Mouse (Mus musculus) cerebellum, adult 9-11 months (tissue): ENCODE measurements around the gene Dcaf15.
A peak's percentile ranks its signal among the peaks of the same experiment; 100 is the strongest.

Experiments used
- DNase-seq: peaks from one replicate; pipeline ENCODE4 v3.0.0; 2022

Dcaf15 gene

DNA sequence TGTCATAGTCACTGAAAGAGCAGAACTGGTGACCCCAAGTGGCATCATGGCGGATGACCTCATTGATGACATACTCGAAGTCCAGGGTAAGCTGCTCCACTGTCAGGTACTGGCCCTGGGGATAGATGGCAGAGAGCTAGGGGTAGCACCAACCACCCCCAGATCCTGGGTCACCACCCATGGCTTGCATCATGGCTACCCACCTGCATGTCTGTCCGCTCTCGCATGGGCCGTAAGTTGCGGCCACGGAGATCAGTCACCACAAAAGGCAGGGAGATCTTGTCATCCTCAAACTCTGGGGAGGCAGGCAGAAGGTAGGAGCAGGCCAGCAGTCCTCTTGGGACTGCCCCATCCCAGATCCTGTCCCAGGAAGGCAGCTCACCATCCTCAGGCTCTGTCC is 6.2 kb downstream of the Dcaf15 start:
- no peak for DNase-seq

DNA sequence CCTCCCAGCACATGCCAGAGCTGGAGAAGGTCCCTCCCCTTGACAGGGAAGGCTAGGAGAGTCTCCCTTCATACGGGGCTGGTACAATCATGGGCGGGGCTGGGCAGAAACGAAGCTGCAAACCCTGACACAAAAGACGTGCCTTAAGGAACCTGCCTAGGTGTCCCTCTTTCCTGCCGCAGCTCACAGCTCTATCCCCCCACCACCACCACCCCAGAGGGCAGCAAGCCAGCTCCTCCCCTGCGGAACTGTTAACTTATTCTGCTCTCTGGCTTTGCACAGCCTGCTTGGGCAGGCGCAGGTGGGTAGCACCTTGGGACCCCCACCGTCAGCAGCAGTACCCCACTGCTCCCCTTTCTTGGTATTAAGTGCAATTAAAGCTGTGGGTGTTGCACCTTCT is 8.5 kb downstream of the Dcaf15 start:
- DNase-seq, result no peak

DNA sequence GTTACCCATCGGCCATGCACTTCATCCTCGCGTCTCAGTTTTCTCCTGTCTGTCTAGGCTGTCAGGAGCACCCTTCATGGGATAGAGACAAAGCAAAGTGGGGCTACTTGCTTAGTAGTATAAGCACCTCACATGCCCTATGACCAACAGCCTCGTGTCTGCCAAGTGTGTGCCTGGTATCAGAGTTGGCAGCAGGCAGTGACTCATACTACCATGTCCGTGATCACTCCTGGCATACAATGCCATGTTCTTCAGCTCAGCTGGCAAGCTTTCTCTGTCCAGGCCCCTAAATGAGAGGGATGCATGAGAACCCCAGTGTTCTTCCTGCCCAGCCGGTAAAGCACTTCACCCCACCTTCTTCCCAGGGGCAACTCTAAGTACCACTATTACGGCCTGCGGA is 14.0 kb downstream of the Dcaf15 start:
- no peak for DNase-seq

DNA sequence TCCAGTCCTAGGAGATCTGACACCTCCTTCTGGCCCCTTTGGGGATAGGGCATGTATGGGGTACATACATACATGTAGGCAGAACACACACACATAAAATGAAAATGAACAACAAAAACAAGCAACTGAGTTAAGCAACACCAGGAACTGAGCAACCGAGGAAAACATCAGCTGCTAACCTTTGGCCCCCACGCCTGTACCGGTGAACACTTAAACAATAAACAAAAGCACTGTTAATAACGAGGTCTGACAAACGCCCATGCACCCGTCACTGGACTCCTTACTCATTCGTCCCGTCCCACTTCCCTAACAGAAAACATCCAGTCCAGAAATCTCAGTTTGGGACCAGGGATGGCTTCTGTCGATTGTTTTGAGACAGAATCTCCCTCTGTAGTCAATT is 15.3 kb downstream of the Dcaf15 start:
- no peak for DNase-seq

DNA sequence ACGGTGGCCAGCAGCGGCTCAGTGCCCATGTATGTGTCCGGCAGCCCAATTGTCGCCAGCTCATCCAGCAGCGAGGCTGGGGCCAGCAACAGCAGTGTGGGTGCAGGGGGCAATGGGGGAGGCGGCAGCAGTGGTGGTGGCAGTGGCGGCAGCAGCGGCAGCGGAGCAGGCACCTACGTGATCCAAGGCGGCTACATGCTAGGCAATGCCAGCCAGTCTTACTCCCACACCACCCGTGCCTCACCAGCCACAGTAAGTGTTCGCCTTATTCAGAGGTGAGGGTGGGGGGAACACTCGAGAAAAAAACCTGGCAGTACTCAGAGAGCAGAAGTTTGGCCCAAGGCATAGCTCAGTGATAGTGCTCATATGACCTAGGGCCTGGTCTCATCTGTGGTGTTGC is 16.7 kb downstream of the Dcaf15 start:
- no peak for DNase-seq

DNA sequence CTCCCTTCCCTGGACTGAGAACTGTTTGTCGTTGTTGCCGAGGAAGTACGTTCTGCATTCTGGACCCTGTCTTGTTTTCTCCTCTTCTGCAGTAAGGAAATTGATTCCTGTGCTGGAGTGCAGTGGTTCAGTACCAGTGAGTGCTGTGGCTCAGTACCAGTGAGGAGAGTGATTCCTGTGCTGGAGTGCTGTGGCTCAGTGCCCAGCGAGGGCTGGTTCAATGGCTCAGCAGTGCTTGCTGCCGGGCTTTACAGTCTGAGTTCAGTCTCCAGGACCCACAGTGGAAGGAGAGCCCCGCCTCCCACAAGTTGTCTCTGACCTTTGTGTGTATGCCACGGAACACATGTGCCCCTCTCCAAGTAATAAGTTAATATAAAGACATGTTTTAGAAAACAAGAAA is 17.4 kb downstream of the Dcaf15 start:
- no peak for DNase-seq

DNA sequence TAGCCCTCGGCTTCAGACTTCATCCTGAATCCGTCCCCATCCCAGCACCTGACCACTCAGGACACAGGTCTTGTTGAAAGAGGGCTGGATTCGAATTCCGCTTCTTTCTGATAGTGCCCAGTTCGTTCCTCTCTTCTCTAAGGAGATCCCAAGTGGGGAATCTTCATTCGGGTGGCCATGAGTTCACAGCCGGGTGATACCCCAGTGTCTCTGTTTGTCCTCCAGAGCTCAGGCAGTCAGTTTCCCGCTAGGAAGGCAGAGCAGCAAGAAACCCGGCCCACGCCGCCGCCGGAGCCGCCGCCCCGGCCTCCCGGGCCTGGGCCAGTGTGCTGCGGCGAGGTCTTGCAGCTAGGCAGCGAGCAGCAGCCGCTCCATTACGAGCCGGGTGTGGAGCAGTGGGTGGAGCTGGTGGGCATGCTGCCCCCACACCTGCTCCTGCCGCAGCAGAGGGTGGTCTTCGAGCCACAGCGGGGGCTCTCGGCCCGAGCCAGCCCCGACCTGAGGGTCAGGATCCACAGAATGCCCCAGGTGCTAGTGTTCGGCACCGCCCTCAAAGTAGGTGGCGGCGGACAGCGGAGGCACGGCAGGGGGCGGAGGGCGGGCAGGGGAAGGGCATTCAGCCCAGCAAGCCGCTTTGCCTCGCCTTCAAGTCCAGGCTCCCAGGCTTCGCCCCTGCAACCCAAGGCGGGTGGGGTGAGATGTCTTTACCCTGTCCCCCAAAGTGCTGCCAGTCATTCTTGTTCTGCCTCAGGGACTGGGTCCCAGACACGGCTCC is 20.0 kb downstream of the Dcaf15 start:
- DNase-seq, result no peak

DNA sequence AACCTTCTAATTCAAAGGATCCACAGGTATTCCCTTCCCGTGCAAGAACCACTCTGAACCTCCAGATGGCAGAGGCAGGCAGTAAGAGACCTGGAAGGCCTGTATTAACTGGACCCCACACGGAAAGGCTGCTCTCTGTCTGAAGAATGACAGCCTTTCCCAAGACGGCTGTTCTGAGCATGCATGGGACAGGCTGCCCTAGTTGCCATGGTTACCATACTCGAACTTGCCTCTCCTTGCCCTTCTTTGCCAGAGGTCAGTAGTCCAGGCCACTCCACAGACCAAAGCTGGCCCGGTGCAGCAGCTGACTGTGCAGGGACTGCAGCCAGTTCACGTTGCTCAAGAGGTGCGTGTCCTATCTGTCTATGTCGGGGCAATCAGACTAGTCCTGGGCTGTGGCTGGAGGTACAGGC is 20.7 kb downstream of the Dcaf15 start:
- no peak for DNase-seq

DNA sequence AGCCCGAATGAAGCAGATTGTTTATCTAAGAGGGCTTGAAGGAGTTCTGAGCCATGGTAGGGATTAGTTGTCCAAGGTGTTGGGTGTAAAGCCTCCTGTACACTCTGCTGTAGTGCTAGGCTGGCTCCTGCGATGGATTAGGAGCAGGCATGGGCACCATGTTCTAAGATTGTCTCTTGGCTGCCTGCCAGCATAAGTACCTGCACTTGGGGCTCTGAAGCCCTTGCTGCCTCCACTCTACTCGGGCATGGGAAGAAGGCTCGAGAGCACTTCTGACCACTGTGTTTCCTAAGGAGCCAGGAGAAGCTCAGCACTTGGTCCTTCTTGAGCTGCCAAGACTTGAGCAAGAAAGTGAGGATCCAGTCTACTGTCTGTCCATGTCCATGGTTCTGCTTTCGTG is 25.4 kb downstream of the Dcaf15 start:
- DNase-seq, result no peak

DNA sequence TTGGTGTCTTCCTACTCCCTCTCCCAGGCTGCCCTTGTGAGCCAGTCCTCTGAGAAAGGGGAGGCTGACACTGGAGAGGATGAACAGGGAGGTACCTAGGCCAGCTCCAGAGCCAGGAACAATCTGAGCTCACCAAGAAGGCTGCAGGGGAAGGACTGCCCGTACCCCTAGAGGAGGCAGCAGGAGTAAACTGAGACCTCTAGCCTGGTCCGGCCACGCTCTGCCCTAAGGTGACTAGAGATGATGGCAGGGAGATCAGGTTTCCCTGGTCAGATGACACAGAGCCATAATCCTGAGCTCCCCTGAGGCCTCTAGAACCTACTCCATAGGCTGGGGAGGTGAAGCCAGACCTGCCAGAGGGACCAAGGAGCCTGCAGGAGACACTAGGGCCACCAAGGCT is 27.7 kb downstream of the Dcaf15 start:
- DNase-seq, result no peak

DNA sequence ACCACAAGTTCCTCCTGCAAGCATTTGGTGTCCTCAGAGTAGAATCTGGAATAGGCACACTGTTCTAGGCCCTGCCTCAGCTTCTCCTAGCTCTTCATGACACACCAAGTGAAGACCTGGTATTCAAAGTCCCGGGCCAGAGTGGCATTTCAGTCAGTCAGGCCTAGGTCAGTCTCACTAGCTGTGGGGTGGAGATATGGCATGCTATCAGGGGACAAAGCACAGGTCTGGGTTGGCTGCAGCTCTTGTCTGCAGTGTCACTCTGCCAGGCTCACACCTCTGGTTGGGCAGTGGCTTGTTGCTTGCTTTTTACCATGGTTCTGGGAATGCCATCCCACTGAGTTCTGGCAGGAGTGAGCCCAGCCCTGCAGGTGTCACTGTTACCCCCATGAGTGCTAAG is 28.2 kb downstream of the Dcaf15 start:
- DNase-seq, result no peak

DNA sequence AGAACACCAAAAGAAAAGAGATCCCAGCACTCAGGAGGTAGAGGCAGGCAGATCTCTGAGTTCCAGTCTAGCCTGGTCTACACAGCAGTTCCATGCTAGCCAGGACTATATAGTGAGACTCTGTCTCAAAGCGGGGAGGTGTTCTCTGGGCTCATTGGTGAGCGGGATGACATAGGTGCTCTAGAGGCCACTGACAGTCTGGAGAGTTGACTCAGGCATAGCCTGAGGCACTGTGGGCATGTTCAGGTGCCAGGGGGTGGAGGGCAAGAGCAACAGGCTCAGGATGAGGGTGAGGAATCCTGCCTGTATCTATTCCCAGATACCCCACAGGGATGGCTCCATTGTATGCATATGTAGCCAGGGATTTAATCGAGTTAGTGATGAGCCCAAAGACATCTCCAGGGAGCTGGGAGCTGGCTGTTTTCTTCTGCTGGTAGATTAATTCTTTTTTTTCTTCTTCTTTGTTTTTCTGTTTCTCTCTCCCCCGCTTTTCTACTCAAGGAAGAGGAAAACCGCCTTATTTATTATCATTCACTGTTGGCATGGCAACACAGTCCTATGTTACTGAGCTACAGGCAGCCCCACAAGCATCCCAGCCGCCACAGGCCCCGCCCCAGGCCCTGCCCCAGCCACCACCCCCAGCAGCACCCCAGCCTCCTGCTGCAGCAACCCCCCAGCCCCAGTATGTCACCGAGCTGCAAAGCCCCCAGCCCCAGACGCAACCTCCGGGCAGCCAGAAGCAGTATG is 31.2 kb downstream of the Dcaf15 start:
- DNase-seq, result no peak

DNA sequence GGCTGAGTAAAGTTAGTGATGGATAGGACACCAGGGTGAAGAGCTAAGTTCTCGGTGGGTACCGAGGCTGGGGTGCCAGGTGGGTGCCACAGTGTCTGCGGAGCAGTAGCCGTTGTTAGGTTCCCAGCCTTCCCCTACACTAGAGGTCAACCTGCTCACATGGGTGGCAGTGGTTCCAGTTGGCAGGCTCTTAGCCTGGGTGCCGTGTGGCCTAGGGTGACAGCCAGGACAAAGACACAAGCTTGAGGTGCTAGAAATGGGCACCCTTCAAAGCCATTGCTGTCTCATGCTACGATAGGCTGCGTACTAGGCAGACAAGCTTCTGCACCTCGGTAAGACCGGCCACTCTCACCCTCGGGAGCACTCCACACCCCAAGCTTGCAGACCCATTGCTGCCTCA is 32.2 kb downstream of the Dcaf15 start:
- no peak for DNase-seq

DNA sequence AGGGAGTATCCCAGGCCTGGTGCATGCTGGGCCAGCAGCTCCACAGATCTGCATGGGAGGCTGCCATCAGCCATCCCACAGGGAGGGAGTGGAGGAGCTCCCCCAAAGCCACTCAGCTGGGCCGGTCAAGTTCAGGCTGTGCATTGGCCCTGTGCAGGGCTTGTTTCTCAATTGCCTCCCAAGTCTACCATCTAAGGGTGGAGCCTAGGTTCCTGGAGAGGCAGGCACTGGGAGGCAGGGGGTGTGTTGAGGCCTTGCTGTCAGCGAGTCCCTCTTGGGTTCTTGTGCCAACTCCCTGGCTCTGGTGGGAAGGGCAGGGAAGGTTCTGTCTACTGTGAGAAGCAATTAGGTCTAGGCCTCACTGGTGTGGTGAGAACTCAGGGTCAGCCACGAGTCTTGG is 32.6 kb downstream of the Dcaf15 start:
- no peak for DNase-seq

DNA sequence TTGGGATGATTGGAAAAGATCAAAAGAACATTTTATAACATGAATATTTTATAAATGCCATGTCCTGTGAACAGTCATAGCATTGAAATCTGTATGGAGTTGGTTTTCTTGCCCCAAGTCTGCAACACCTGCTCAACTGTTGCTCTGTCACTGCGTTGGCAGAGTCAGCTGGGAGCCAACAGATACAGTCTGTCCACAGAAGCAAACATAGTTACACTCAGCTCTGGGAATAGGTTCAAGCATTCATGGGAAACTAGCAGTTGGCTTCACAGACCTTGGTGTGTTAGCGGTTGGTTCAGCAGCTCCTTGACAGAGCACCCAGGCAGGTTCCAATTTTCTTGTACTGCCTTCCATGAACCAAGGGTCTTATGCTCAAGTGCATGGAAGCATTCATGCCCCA is 33.9 kb downstream of the Dcaf15 start:
- no peak for DNase-seq

DNA sequence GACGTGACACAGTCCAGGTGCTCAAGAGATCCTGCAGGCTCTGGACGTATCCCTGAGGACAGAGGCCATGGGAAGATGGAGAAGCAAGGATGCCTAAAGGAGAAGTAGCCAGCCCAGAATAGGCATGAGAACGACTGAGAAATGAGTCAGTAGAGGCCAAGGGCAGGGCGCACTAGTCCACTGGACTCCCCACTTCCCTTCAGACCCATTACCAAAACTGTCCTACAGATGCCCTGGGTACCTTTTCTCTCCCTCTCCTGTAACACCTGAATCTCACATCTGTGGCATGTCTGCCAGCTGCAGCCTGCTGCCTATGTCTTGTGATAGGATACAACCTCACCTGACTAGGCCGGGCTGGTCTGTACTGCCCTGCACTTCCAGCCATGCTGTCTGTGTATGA is 34.3 kb downstream of the Dcaf15 start:
- no peak for DNase-seq

DNA sequence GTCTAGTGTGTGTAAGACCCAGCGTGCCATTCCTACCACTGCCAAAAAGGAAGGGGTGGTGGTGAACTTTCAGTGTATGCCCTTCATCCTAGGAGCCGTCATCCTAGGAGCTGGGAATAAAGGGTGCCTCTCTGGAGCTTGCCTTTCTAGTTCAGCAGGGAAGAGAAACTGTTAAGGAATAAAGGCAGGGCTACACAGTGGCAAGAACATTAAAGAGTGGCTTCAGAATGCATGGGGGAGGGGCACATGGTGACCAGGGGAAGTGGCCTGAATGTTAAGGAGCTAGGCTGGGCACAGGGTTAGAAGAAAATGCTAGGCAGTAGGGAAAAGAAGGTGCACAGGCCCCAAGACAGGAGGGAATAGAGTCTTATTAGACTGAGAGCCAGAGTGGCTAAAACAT is 34.8 kb downstream of the Dcaf15 start:
- no peak for DNase-seq

DNA sequence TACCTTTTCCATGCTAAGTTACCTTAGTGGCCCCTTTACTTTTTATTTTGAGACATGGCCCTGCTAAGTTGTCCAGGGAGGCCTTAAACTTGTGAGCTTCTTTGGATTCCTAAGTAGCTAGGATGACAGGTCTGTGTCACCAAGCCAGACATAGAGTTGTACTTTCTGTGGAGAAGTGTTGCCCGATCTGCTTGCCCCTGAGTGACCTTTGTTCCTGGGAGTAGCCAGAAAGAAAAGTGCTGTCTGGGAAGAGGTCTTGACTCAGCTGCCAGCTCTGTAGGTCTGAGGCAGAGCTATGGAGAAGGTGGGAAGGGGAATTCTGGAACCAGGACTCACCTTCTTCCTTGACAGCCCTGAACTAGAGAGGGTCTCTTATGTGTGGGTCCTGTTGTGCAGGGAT is 35.4 kb downstream of the Dcaf15 start:
- no peak for DNase-seq

DNA sequence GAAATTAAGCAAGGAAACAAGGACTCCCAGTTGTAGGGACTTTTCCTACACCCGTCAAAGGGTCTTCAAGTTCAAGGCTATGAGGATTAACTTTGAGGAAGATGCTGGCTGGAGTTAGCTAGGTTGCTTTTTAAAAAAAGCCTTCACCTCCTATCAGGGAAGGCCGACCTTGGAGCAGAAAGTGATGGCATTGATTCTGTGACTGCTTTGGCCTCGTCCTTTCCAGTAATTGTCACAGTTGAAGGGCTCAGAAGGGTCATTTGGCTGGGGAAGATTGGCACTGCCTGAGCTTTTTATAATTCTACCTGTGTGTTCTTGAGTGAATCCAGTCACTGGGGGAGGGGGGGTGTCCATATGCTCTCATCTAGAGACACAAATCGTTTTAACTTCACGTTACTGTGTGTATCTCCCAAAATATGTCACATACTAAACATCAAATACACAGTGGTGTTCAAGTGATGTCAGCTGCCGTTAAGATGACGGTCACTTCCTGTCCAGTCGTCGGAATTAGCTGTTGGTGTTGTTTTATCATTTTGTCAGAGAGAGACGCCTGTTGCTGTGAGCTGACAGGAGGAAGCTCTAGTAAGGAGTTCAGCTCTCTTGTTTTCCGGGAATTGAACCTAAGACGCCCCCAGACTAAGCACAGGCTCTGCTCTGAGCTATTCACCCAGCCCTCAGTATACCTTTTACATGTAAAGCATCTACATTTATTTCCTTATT is 36.1 kb downstream of the Dcaf15 start:
- DNase-seq, result no peak

DNA sequence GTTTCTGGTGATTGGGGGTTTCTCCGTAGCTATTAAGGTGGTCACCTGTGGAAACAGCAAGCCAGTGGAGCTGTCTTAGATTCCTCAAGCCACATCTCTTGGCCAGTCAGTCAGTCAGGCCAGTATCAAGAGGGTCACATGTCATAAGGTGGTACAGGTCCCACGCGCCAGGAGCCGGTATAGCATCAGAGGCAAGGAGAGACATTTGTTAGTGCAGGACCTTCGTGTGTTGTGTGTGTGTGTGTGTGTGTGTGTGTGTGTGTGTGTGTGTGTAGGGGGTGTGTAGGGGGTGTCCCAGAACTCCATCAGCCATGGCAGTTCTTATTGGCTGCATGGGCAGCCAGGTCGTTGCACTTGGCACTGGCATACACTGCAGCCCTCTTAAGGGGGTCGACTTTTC is 36.7 kb downstream of the Dcaf15 start:
- DNase-seq, result no peak

DNA sequence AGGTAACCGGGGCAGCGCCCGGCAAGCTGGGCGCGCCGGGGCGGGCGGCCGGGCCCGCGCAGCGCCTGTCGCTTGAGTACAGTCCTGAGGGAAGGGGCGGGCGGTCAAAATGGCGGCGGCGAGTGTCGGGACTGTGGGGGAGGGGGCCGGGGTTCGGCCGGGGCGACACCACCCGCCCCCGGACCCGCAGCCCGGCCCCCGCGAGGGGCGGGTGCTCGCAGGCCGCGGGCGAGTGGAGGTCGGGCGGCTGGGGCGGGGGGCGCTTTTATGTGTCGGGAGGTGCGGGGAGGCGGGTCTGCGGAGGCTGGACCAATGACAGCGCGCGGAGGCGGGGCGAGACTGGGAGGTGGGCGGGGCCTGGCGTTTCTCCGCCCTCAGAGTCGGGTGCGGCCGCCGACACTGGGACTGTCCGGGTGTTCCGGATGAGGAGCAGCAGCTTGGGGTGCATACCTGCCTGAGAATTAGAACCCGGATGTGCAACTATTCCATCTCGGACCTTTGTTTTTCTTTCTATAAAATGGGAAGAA is 37.5 kb downstream of the Dcaf15 start:
- peak; percentile 92 for DNase-seq

DNA sequence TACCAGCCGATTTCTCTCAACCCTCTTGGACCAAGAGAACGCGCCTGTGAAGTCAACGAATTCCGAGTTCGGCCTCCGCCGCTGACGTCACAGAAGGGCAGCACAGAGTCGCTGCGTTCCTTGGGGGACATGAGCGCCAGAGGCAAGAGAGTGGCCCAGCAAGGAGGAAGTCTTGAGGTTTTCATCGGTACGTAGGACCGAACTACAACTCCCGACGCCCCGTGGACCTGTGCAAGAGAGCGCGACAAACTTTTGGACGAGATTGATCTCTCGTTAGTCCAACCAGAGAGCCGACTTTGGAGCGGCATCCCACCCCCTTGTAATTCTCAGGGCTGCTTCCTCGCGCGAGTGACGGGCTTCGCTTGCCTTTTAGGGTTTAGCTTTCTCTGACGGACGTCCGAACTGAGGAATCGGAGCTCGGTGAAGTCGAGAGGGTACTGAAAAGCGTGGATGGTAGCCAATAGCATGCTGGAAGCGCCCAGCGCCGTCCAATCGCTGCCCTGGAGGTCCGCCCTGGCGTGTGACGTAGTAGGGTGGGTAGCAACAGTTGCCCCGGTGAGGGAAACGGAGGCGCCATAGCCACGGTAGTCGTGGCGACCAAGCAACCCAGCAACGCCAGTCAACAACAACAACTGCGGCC is 38.2 kb downstream of the Dcaf15 start, which contains the start of gene Rfx1:
Gene Rfx1 (plus strand): TSS at position 544 of the 640 bp plus-strand sequence.
- DNase-seq, result peak; percentile 100

DNA sequence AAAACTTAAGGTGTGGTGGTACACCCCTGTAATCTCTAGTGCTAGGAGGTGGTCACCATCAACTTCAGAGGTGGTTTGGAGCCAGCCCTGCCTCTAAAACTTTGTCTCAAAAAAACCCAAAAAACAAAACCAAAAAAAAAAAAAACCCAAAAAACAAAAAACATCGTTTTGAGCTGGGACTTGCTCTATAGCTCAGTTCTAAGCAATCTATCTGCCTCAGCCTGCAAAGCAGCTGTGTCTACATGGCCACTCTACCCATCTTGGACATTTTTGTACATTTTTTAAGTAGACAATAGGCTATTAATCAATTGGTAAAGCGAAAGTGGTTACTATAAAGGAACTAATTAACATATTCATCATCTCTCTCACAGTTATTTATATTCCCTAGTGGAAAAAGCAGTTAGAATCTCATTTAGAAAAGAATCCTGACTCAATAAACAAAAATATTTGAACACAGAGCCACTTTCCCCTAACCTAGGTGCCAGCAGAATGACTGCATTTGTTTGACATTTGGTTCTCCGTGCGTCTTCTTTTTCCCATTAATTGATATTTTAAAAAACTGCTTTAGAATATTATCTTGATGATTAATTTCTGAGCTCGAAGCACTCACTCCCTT is 39.0 kb downstream of the Dcaf15 start:
- no peak for DNase-seq
